Mouse (Mus musculus) liver, embryonic 11.5 days (tissue): Measurements from ENCODE around the gene Syne2. TPM values are rescaled to one million over a fixed set of nuclear protein-coding genes. Genes with fewer than 3 reads are reported as not detected.

Source experiments
- ATAC-seq: fragments of 200-750 bp; cut with Nextera tagmentation; replicated peaks from 2 replicates; pipeline ENCODE4 v1.8.0; 2017; ENCODE audit warnings: moderate number of reproducible peaks, mild to moderate bottlenecking, moderate TSS enrichment, moderate library complexity; ENCODE audit not compliant: low FRiP score
- DNase-seq: peaks from one replicate; pipeline ENCODE4 v3.0.0-alpha.2; 2017; ENCODE audit warnings: low spot score
- H3K27ac ChIP-seq: fragments of 300-500 bp; sonication (generic); 2 replicates; pipeline ENCODE4 v1.5.1; 2014; ENCODE audit warnings: mild to moderate bottlenecking, low read depth, low read length, control low read depth
- H3K27me3 ChIP-seq: fragments of 300-500 bp; sonication (generic); replicated peaks from 2 replicates; pipeline ENCODE4 v1.6.1; 2014; ENCODE audit warnings: low read length, mixed read lengths; ENCODE audit not compliant: control insufficient read depth, insufficient read depth
- H3K36me3 ChIP-seq: fragments of 300-500 bp; sonication (generic); 2 replicates; pipeline ENCODE4 v1.6.1; 2014; ENCODE audit warnings: mild to moderate bottlenecking, low read length, moderate library complexity, mixed read lengths; ENCODE audit not compliant: control insufficient read depth, insufficient read depth
- H3K4me1 ChIP-seq: fragments of 300-500 bp; sonication (generic); replicated peaks from 2 replicates; pipeline ENCODE4 v1.6.1; 2014; ENCODE audit warnings: low read length, mixed read lengths; ENCODE audit not compliant: control insufficient read depth, insufficient read depth
- H3K4me2 ChIP-seq: fragments of 300-500 bp; sonication (generic); 2 replicates; pipeline ENCODE4 v1.6.1; 2014; ENCODE audit warnings: mild to moderate bottlenecking, control low read depth, moderate library complexity
- H3K4me3 ChIP-seq: fragments of 300-500 bp; sonication (generic); 2 replicates; pipeline ENCODE4 v1.5.1; 2014; ENCODE audit warnings: low read depth, low read length, control low read depth
- H3K9ac ChIP-seq: fragments of 300-500 bp; sonication (generic); 2 replicates; pipeline ENCODE4 v1.6.1; 2014; ENCODE audit warnings: low read depth, low read length, control low read depth
- H3K9me3 ChIP-seq: fragments of 300-500 bp; sonication (generic); 2 replicates; pipeline ENCODE4 v1.6.1; 2016; ENCODE audit warnings: low read length, inconsistent platforms, mixed read lengths; ENCODE audit not compliant: control insufficient read depth
- WGBS: fragments of 180-500 bp; shearing (Covaris S2); extraction: QIAGEN DNeasy Blood & Tissue Kit; methylation state at CpG from one replicate; pipeline ENCODE4 v1.1.7; 2014; 5-methylcytosine and 5-hydroxymethylcytosine counted together
- polyA plus RNA-seq: library from polyadenylated mRNA; unstranded; fragments of >200 nt; fragmentation: Nextera tagmentation; extraction: Ambion mirVana; gene quantifications from 2 replicates; pipeline ENCODE4 v1.2.1, GENCODE M21; 2014

Syne2 gene
- polyA plus RNA-seq, 1 experiment from 2014 or later = 21.5 TPM

DNA sequence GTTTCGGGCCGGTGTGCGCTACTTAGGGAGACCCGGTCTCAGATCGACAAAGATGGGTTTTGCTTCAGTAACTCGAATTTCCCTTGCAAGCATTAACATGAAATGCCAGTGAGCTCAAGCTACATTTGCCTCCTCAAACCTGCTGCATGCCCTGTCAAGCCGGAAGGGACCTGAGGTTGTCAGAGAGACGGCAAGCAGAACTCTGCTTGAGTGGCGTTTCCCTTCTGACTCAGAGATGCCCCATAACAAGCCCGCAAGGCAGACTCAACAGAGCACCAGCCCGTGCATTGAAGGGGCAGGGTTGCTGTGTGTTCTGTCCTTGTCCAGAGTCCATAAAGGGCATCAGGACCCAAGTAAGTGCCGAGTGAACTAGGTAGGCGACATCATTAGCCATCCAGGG is 269.1 kb downstream of the Syne2 start:
- ATAC-seq = no peak
- H3K9ac ChIP-seq = no peak overlapping the region
- WGBS = 68% methylated on average over 13 of the region's 13 CpGs

DNA sequence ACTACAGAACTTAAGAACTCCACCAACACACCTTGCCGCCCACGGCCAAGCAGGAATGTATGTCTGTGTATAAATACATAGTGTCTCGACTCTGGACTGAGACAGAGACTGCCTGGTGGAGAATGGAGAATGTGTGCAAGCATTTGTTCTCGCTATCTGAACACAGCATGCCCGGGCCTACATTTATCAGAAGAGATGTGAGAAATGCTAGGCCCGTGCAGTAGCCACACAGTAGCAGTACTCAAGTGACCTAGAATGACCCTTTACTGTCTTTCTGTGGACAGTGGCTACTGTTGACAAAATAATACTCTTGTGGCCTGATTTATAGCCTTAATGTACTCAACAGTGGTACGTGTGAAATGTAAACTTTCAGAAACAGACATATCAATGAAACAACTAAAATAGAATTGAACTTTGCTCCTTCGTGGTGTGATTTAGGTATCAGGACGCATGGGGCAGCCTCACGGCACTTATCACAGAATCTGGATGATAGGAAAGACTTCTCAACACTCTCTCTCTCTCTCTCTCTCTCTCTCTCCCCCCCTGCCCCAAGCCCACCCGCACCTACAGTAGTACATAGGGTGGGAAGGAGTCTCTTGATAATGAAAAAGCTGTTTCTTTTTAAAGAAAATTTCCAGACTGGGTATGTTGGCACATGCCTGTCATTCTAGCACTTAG is 275.0 kb downstream of the Syne2 start:
- no peak overlapping the region for H3K27ac ChIP-seq
- no peaks in the 10 kb centered on the region for H3K9me3 ChIP-seq
- H3K4me2 ChIP-seq = no peak overlapping the region
- H3K4me3 ChIP-seq = no peak overlapping the region
- no peaks in the 10 kb centered on the region for H3K27me3 ChIP-seq
- 77% methylated on average over 11 of the region's 11 CpGs for WGBS
- peaks cover 3% of the 10 kb centered on the region; the same call in 1 of the 2 replicates for H3K36me3 ChIP-seq
- ATAC-seq (no peak), DNase-seq (no peak)
- no peaks in the 10 kb centered on the region for H3K4me1 ChIP-seq
- no peak overlapping the region for H3K9ac ChIP-seq

More for the DNA sequence above, 269.1 kb downstream of the Syne2 start:
- Histone ChIP-seq H3K27me3 (peaks cover under 1% of the 10 kb centered on the region; the same call in 1 of the 2 replicates), H3K36me3 (no peaks in the 10 kb centered on the region), H3K4me1 (no peaks in the 10 kb centered on the region), H3K4me3 (no peak overlapping the region), H3K4me2 (no peak overlapping the region), H3K27ac (no peak overlapping the region), H3K9me3 (no peaks in the 10 kb centered on the region)
- DNase-seq = no peak

DNA sequence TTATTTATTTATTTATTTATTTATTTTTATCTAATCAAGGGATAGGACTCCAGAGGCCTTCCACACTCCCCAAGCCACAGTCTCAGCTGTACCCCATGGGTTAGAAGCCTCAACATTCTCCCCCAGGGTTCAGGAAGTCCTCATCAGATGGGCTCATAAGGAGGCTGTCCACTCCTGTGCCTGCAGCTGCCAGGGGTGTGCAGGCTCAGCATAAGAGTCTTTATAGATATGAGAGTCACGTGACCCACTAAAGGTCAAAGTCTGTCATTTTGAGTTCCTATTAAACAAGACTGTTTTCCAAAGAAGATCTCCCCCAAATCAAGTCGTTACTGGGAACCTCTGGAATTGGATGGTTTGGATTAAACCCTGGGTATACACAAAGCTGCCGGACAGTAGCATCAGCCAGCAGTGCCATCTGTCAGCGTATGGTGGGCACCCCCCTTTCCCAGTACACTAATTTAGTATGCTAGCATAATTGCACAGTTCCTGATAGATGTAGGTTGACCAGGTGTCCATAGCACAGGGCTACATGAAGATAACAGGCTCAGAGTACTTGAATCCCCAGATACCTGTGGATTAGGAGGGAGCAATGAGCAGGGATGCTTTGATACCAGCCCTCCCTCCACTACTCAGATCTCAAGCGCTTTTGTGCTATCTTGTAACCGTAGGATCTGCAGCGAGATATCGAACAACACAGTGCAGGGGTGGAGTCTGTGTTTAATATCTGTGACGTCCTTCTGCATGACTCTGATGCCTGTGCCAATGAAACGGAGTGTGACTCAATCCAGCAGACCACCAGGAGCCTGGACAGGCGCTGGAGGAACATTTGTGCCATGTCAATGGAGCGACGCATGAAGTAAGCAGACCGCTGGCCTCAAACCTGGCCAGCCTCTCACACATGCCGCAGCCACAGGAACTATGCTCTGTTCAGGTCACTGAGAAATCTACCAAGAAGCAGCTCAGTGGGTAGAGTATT is 276.0 kb downstream of the Syne2 start:
- peaks cover 3% of the 10 kb centered on the region; the same call in 1 of the 2 replicates for H3K36me3 ChIP-seq
- H3K9ac ChIP-seq = no peak overlapping the region
- H3K27ac ChIP-seq = no peak overlapping the region
- DNase-seq (no peak), ATAC-seq (no peak)
- H3K9me3 ChIP-seq = no peaks in the 10 kb centered on the region
- no peaks in the 10 kb centered on the region for H3K4me1 ChIP-seq
- no peak overlapping the region for H3K4me3 ChIP-seq
- H3K27me3 ChIP-seq = no peaks in the 10 kb centered on the region
- H3K4me2 ChIP-seq = no peak overlapping the region
- 87% methylated on average over 15 of the region's 15 CpGs for WGBS

- H3K4me2 ChIP-seq = no peak overlapping the region
- H3K4me1 ChIP-seq = no peaks in the 10 kb centered on the region
- WGBS = 66% methylated on average over 30 of the region's 30 CpGs
- no peaks in the 10 kb centered on the region for H3K9me3 ChIP-seq
- ATAC-seq = no peak
- H3K9ac ChIP-seq = no peak overlapping the region
- H3K36me3 ChIP-seq = peaks cover 5% of the 10 kb centered on the region; the same call in 1 of the 2 replicates
- no peak overlapping the region for H3K27ac ChIP-seq
- no peaks in the 10 kb centered on the region for H3K27me3 ChIP-seq
- H3K4me3 ChIP-seq = no peak overlapping the region
- DNase-seq = no peak
These were observed 277.4 kb downstream of the Syne2 start for GRCm38 (mm10) chr12:76095117-76096035.

DNA sequence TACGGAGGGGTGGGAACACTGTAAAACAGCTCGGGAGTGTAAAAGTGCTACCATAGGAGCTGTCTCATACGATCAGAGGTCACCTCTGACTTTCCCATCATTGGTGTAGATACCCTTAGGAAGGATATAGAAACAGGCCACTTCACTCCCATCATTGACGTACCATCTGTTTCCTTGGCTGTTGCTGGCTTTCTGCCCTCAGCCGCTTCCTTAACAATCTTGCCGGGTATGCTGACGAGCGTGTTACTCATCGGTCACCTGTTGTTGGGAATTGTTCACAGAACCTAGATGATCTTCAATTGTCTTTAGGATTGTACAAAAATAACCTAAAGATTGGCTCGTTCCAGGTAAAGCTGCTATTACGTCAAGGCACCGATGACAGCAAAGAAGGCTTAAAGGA is 284.7 kb downstream of the Syne2 start:
- H3K4me2 ChIP-seq = no peak overlapping the region
- 88% methylated on average over 12 of the region's 12 CpGs for WGBS
- H3K27me3 ChIP-seq = no peaks in the 10 kb centered on the region
- H3K4me1 ChIP-seq = no peaks in the 10 kb centered on the region
- no peaks in the 10 kb centered on the region for H3K9me3 ChIP-seq
- H3K36me3 ChIP-seq = peaks cover 8% of the 10 kb centered on the region; the same call in 1 of the 2 replicates
- no peak overlapping the region for H3K9ac ChIP-seq
- H3K4me3 ChIP-seq = no peak overlapping the region
- no peak overlapping the region for H3K27ac ChIP-seq
- DNase-seq = no peak
- no peak for ATAC-seq

- no peak overlapping the region for H3K4me2 ChIP-seq
- H3K27ac ChIP-seq = no peak overlapping the region
- ATAC-seq (no peak), DNase-seq (no peak)
- WGBS = 89% methylated on average over 20 of the region's 20 CpGs
- no peak overlapping the region for H3K4me3 ChIP-seq
- H3K27me3 ChIP-seq = no peaks in the 10 kb centered on the region
- H3K9ac ChIP-seq = no peak overlapping the region
- no peaks in the 10 kb centered on the region for H3K4me1 ChIP-seq
- peaks cover 6% of the 10 kb centered on the region; the same call in 1 of the 2 replicates for H3K36me3 ChIP-seq
- H3K9me3 ChIP-seq = no peaks in the 10 kb centered on the region
These were observed 286.8 kb downstream of the Syne2 start for GRCm38 (mm10) chr12:76104596-76105351.

DNA sequence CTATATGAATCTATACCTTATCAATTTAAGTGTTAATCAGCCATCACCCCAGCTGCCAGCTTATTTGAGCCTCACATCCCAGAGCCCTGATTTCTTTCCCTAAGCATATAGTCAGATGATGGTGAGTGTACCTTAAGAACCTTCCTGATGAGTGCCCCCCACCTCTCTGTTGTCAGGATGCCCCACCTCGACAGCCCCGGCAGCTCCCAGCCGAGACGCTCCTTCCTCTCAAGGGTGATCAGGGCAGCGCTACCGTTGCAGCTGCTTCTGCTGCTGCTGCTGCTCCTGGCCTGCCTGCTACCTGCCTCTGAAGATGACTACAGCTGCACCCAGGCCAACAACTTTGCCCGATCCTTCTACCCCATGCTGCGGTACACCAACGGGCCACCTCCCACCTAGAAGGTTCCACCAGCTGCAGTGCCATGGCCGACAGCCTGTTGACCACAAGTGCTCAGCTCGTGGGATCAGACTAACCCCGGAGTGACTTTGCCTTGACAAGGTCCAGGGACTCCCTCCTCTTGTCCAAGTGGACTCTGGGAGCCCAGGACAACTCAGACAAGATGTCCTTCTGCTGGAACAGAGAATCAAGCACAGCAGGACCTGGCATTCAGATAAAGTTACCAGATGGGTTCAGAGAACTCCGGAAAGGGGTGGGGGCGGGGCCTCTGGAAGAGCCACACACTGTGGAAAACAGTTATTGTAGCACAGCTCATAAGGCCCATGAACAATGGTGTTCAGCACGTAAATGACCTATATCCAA is 291.9 kb downstream of the Syne2 start:
- 88% methylated on average over 15 of the region's 15 CpGs for WGBS

More for the DNA sequence above, 291.9 kb downstream of the Syne2 start:
- Histone ChIP-seq H3K4me1 (no peaks in the 10 kb centered on the region), H3K9me3 (no peaks in the 10 kb centered on the region), H3K9ac (no peak overlapping the region), H3K4me2 (no peak overlapping the region), H3K4me3 (no peak overlapping the region), H3K27ac (no peak overlapping the region), H3K36me3 (peaks cover 3% of the 10 kb centered on the region; the same call in 1 of the 2 replicates), H3K27me3 (no peaks in the 10 kb centered on the region)
- ATAC-seq (no peak), DNase-seq (no peak)
